Mouse (Mus musculus): ENCODE data around the gene Hapln1.

- TF ChIP-seq POLR2A (IDR thresholded peaks at IDR 0.05; ENCODE audit: extremely low read depth, insufficient read depth, low read length), result no peak
- TF ChIP-seq CTCF (IDR thresholded peaks at IDR 0.05; ENCODE audit: extremely low read depth, insufficient read depth, low read length), result no peak
These were observed 9.2 kb upstream of the Hapln1 start for GRCm38 (mm10) chr13:89530386-89530785.
